Mouse (Mus musculus) embryonic fibroblast, embryonic 13.5 days (primary cell): ENCODE data around the gene Klf14. TPM values are rescaled to one million over a fixed set of nuclear protein-coding genes. Genes with fewer than 3 reads are reported as not detected.

Source experiments
- H3K27ac ChIP-seq: 2 replicates; pipeline ENCODE4 v1.5.1; 2012; ENCODE audit warnings: low read length, control low read depth, inconsistent platforms; ENCODE audit not compliant: insufficient read depth
- H3K4me1 ChIP-seq: 2 replicates; pipeline ENCODE4 v1.6.1; 2011; ENCODE audit warnings: low read length; ENCODE audit not compliant: control insufficient read depth, insufficient read depth
- H3K4me3 ChIP-seq: 2 replicates; pipeline ENCODE4 v1.5.1; 2011; ENCODE audit warnings: mild to moderate bottlenecking, control low read depth, low read length; ENCODE audit not compliant: insufficient read depth
- CTCF ChIP-seq: IDR thresholded peaks from 2 replicates; pipeline ENCODE4 v1.5.1; 2011; ENCODE audit warnings: mild to moderate bottlenecking, control low read depth, low read length, moderate library complexity, borderline replicate concordance; ENCODE audit not compliant: insufficient read depth
- POLR2A ChIP-seq: IDR thresholded peaks from 2 replicates; pipeline ENCODE4 v1.6.1; 2011; ENCODE audit warnings: low read depth, mild to moderate bottlenecking, control low read depth, low read length, moderate library complexity
- polyA plus RNA-seq: library from polyadenylated mRNA; stranded (reverse); fragments of >200 nt; gene quantifications from 2 replicates; pipeline ENCODE4 v1.2.4, GENCODE M21; 2011; ENCODE audit warnings: low read depth; ENCODE audit not compliant: missing spikeins, insufficient read length

Klf14 gene
- polyA plus RNA-seq, 1 experiment: 0.79 TPM

GRCm38 (mm10) chr6:30939264-30939663 lies 19.6 kb downstream of the Klf14 start:
- H3K27ac ChIP-seq: no peak overlapping the region
- H3K4me1 ChIP-seq: no peaks in the 10 kb centered on the region
- H3K4me3 ChIP-seq: no peak overlapping the region
- TF ChIP-seq POLR2A (no peak), CTCF (no peak)

GRCm38 (mm10) chr6:30922821-30923220 lies 36.1 kb downstream of the Klf14 start:
- Histone ChIP-seq H3K27ac (no peak overlapping the region), H3K4me3 (no peak overlapping the region), H3K4me1 (no peaks in the 10 kb centered on the region)
- TF ChIP-seq POLR2A (no peak), CTCF (no peak)

GRCm38 (mm10) chr6:30921826-30922225 lies 37.1 kb downstream of the Klf14 start:
- Histone ChIP-seq H3K27ac (no peak overlapping the region), H3K4me3 (no peak overlapping the region), H3K4me1 (no peaks in the 10 kb centered on the region)
- TF ChIP-seq POLR2A: no peak
- TF ChIP-seq CTCF: no peak

GRCm38 (mm10) chr6:30920834-30921675 lies 37.8 kb downstream of the Klf14 start:
- no peak overlapping the region for H3K4me3 ChIP-seq
- TF ChIP-seq CTCF (no peak), POLR2A (no peak)
- H3K4me1 ChIP-seq: no peaks in the 10 kb centered on the region
- no peak overlapping the region for H3K27ac ChIP-seq

GRCm38 (mm10) chr6:30915473-30915872 lies 43.4 kb downstream of the Klf14 start, which contains the start of gene Tsga13:
Tsga13 (minus strand) TSS chr6:30915573.
- Histone ChIP-seq H3K27ac (no peak within 1 kb of the TSS), H3K4me1 (no peaks in the 10 kb centered on the region), H3K4me3 (no peak within 1 kb of the TSS)
- no peak for TF ChIP-seq POLR2A

GRCm38 (mm10) chr6:30907970-30908369 lies 50.9 kb downstream of the Klf14 start:
- H3K4me3 ChIP-seq: no peak overlapping the region
- H3K27ac ChIP-seq: no peak overlapping the region
- TF ChIP-seq POLR2A: no peak
- TF ChIP-seq CTCF: no peak
- no peaks in the 10 kb centered on the region for H3K4me1 ChIP-seq

Other genes starting within 250 kb of the Klf14 start
- gene Mest, start 235.5 kb downstream of the Klf14 start, polyA plus RNA-seq: 44.3 and 540 TPM in 2 replicates
- 43.8 and 44.1 TPM in 2 replicates for gene Copg2, start 62.3 kb downstream of the Klf14 start, polyA plus RNA-seq
- gene Tsga13, start 43.5 kb downstream of the Klf14 start, polyA plus RNA-seq: not detected in 2 replicates